Mouse (Mus musculus): ENCODE measurements around the gene Phb2.

DNA sequence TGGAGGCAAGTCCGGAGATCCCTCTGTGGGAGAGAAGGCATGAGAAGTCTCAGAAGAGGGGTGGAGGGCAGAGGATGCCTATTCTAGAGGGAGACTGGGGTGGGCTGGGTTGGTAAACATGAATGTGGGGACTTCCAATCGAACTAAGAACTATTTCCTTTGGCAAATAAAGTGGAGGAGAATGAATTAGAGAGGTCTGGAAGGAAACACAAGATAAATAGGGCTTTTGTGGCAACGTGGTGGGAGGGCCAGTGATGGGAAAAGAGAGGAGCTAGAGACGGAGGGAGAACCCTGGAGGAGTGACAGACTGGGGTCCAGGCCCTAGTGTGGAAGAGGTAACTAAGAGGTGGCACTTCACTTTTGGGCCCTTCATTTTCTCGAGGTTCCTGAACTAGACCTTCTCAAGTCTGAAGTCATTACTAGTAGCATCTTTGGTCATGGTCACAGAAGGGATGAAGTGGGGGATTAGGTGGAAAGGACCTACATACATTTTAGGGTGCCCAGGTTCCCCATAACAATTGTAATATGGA, 45.3 kb downstream of the Phb2 start:
- TF ChIP-seq CTCF (IDR thresholded peaks at IDR 0.05; ENCODE audit: low read depth, low read length) = no peak
- no peak for TF ChIP-seq POLR2A (IDR thresholded peaks at IDR 0.05; ENCODE audit: insufficient read depth, low read length)
